Comparison of ENCODE assay signal across 8 mouse cellular contexts in genomic region chr1:162313451-162314276, GRCm38 (mm10).
DNase-seq lines count a peak whose midpoint lies in the region; ATAC-seq and TF ChIP-seq lines count a peak whose summit lies in the region.

No protein-coding gene starts in this region.

- peak; percentile 64 for DNase-seq in thymus, postnatal 0 days (ENCODE audit: low spot score)
- no peak for DNase-seq in thymus, postnatal 36 days
- peak; percentile 92 for DNase-seq in kidney, postnatal 0 days (ENCODE audit: low spot score)
- peak; percentile 44 for DNase-seq in lung, postnatal 14 days
- no peak for DNase-seq in right cerebral cortex, postnatal 14 days

- H3K9ac ChIP-seq in heart, embryonic 12.5 days: 0 out of 2 replicates have a peak overlapping the region, but pooled peaks have one; percentile 43
- H3K9ac ChIP-seq in kidney, postnatal 0 days (ENCODE audit: low read depth, low read length): no peak overlapping the region
- no peak overlapping the region for H3K9ac ChIP-seq in stomach, embryonic 14.5 days (replicated peaks; ENCODE audit: low read depth, low read length)

- H3K36me3 ChIP-seq in heart, embryonic 12.5 days: no peaks in the 10 kb centered on the region
- no peaks in the 10 kb centered on the region for H3K36me3 ChIP-seq in kidney, postnatal 0 days (ENCODE audit: insufficient read depth, low read length)
- H3K36me3 ChIP-seq in stomach, embryonic 14.5 days (ENCODE audit: control insufficient read depth, insufficient read depth, low read length): no peaks in the 10 kb centered on the region

- TF ChIP-seq CTCF in kidney, postnatal 0 days (IDR thresholded peaks at IDR 0.05; ENCODE audit: low read depth): peak; percentile 95

- H3K27me3 ChIP-seq in heart, embryonic 12.5 days (replicated peaks): no peaks in the 10 kb centered on the region
- H3K27me3 ChIP-seq in kidney, postnatal 0 days (ENCODE audit: insufficient read depth, low read length): no peaks in the 10 kb centered on the region
- H3K27me3 ChIP-seq in stomach, embryonic 14.5 days (ENCODE audit: control insufficient read depth, insufficient read depth, low read length): no peaks in the 10 kb centered on the region

- no peak overlapping the region for H3K27ac ChIP-seq in heart, embryonic 12.5 days (ENCODE audit: poor library complexity, severe bottlenecking)
- no peak overlapping the region for H3K27ac ChIP-seq in kidney, postnatal 0 days
- no peak overlapping the region for H3K27ac ChIP-seq in stomach, embryonic 14.5 days (ENCODE audit: low read length)

- peak overlapping the region; percentile 62 for H3K4me2 ChIP-seq in heart, embryonic 12.5 days
- H3K4me2 ChIP-seq in kidney, postnatal 0 days (ENCODE audit: low read length): peak overlapping the region; percentile 36; the same call in 1 of the 2 replicates
- H3K4me2 ChIP-seq in stomach, embryonic 14.5 days (replicated peaks; ENCODE audit: low read depth, low read length): peak overlapping the region; percentile 36

- H3K4me3 ChIP-seq in heart, embryonic 12.5 days: peak overlapping the region; percentile 33
- no peak overlapping the region for H3K4me3 ChIP-seq in kidney, postnatal 0 days (replicated peaks; ENCODE audit: low read depth, low read length)
- H3K4me3 ChIP-seq in stomach, embryonic 14.5 days (ENCODE audit: low read depth, low read length): 0 out of 2 replicates have a peak overlapping the region, but pooled peaks have one; percentile 1

- ATAC-seq in common myeloid progenitor, adult 5-6 weeks (replicated peaks; ENCODE audit: low read depth, poor library complexity, severe bottlenecking): peak; percentile 95
- ATAC-seq in heart, embryonic 12.5 days (ENCODE audit: insufficient number of reproducible peaks, low FRiP score): peak; percentile 64; the same call in 1 of the 2 replicates
- peak; percentile 73; the same call in 1 of the 2 replicates for ATAC-seq in kidney, postnatal 0 days (replicated peaks; ENCODE audit: low FRiP score, low read depth)
- ATAC-seq in stomach, embryonic 14.5 days (ENCODE audit: insufficient number of reproducible peaks, insufficient read depth, low FRiP score, low read depth): peak; percentile 80; the same call in 1 of the 2 replicates

- 35% methylated on average over 11 of the region's 11 CpGs for WGBS in heart, embryonic 12.5 days
- WGBS in kidney, postnatal 0 days: 32% methylated on average over 11 of the region's 11 CpGs
- WGBS in stomach, embryonic 14.5 days: 16% methylated on average over 11 of the region's 11 CpGs

- H3K9me3 ChIP-seq in heart, embryonic 12.5 days (replicated peaks): no peaks in the 10 kb centered on the region
- H3K9me3 ChIP-seq in kidney, postnatal 0 days (replicated peaks; ENCODE audit: low read length): no peaks in the 10 kb centered on the region
- no peaks in the 10 kb centered on the region for H3K9me3 ChIP-seq in stomach, embryonic 14.5 days (ENCODE audit: control insufficient read depth, low read depth, low read length)

- H3K4me1 ChIP-seq in heart, embryonic 12.5 days (replicated peaks): no peaks in the 10 kb centered on the region
- H3K4me1 ChIP-seq in kidney, postnatal 0 days (replicated peaks; ENCODE audit: insufficient read depth, low read length): no peaks in the 10 kb centered on the region
- H3K4me1 ChIP-seq in stomach, embryonic 14.5 days (ENCODE audit: control insufficient read depth, insufficient read depth, low read length): peaks cover 10% of the 10 kb centered on the region; the same call in 1 of the 2 replicates

Comparison
In these comparisons a context has a peak if more than half of its experiments do, and no peak if none do; other contexts are left out.
1. DNase-seq: peak in thymus, postnatal 0 days (single experiment), kidney, postnatal 0 days (single experiment) and lung, postnatal 14 days (single experiment); none in thymus, postnatal 36 days (0 of 2) and right cerebral cortex, postnatal 14 days (single experiment).
2. Peak in every context shown above with its lines, with median percentiles within 50 percentile points of each other: ATAC-seq and H3K4me2 ChIP-seq.